Mouse (Mus musculus) neural tube, embryonic 12.5 days (tissue): ENCODE measurements at regions not wholly inside any gene's neighbourhood (a gene's known extent, or its start where the extent isn't known, plus 50 kb on each side); places are given as distances from the start of the nearest gene placed in this dataset.

Experiments used
- ATAC-seq: fragments of 200-750 bp; cut with Nextera tagmentation; 2 replicates; pipeline ENCODE4 v1.8.0; 2017; ENCODE audit warnings: low read depth, mild to moderate bottlenecking, moderate TSS enrichment, moderate library complexity; ENCODE audit not compliant: low FRiP score
- H3K27ac ChIP-seq: fragments of 300-500 bp; sonication (generic); 2 replicates; pipeline ENCODE4 v1.5.1; 2016
- H3K27me3 ChIP-seq: fragments of 300-500 bp; sonication (generic); replicated peaks from 2 replicates; pipeline ENCODE4 v1.6.1; 2016; ENCODE audit warnings: mild to moderate bottlenecking
- H3K36me3 ChIP-seq: fragments of 300-500 bp; sonication (generic); 2 replicates; pipeline ENCODE4 v1.6.1; 2016; ENCODE audit warnings: mild to moderate bottlenecking
- H3K4me1 ChIP-seq: fragments of 300-500 bp; sonication (generic); 2 replicates; pipeline ENCODE4 v1.6.1; 2016
- H3K4me2 ChIP-seq: fragments of 300-500 bp; sonication (generic); replicated peaks from 2 replicates; pipeline ENCODE4 v1.6.1; 2016; ENCODE audit warnings: mild to moderate bottlenecking
- H3K4me3 ChIP-seq: fragments of 300-500 bp; sonication (generic); 2 replicates; pipeline ENCODE4 v1.5.1; 2016
- H3K9ac ChIP-seq: fragments of 300-500 bp; sonication (generic); 2 replicates; pipeline ENCODE4 v1.6.1; 2016; ENCODE audit warnings: mild to moderate bottlenecking
- H3K9me3 ChIP-seq: fragments of 300-500 bp; sonication (generic); 2 replicates; pipeline ENCODE4 v1.6.1; 2016; ENCODE audit warnings: mild to moderate bottlenecking
- WGBS: fragments of 180-500 bp; shearing (Covaris S2); methylation state at CpG from one replicate; pipeline ENCODE4 v1.1.7; 2016; 5-methylcytosine and 5-hydroxymethylcytosine counted together

GRCm38 (mm10) chr10:120564859-120565258 lies 88.6 kb upstream of the Hmga2 start:
- H3K4me2 ChIP-seq: peak overlapping the region; percentile 45
- 34% methylated on average over 14 of the region's 14 CpGs for WGBS
- ATAC-seq: no peak
- no peaks in the 10 kb centered on the region for H3K36me3 ChIP-seq
- H3K9me3 ChIP-seq: no peaks in the 10 kb centered on the region
- H3K4me3 ChIP-seq: no peak overlapping the region
- H3K4me1 ChIP-seq: peaks cover 8% of the 10 kb centered on the region
- H3K27me3 ChIP-seq: no peaks in the 10 kb centered on the region
- H3K9ac ChIP-seq: no peak overlapping the region
- H3K27ac ChIP-seq: no peak overlapping the region

- Histone ChIP-seq H3K9ac (no peak overlapping the region), H3K4me2 (no peak overlapping the region), H3K36me3 (no peaks in the 10 kb centered on the region), H3K4me3 (no peak overlapping the region), H3K27me3 (no peaks in the 10 kb centered on the region), H3K9me3 (no peaks in the 10 kb centered on the region), H3K4me1 (peaks cover 8% of the 10 kb centered on the region), H3K27ac (no peak overlapping the region)
- 32% methylated on average over 10 of the region's 10 CpGs for WGBS
- ATAC-seq: no peak
These were observed 87.7 kb upstream of the Hmga2 start for GRCm38 (mm10) chr10:120563926-120564325.

- H3K9ac ChIP-seq: no peak overlapping the region
- H3K36me3 ChIP-seq: no peaks in the 10 kb centered on the region
- no peak for ATAC-seq
- peaks cover 8% of the 10 kb centered on the region for H3K4me1 ChIP-seq
- H3K4me2 ChIP-seq: no peak overlapping the region
- WGBS: 93% methylated on average over 5 of the region's 5 CpGs
- H3K27me3 ChIP-seq: no peaks in the 10 kb centered on the region
- no peaks in the 10 kb centered on the region for H3K9me3 ChIP-seq
- H3K4me3 ChIP-seq: no peak overlapping the region
- no peak overlapping the region for H3K27ac ChIP-seq
These were observed 85.6 kb upstream of the Hmga2 start for GRCm38 (mm10) chr10:120561821-120562220.

GRCm38 (mm10) chr10:120557850-120558447 lies 81.7 kb upstream of the Hmga2 start:
- H3K9ac ChIP-seq: no peak overlapping the region
- peaks cover 4% of the 10 kb centered on the region; the same call in 1 of the 2 replicates for H3K4me1 ChIP-seq
- no peaks in the 10 kb centered on the region for H3K27me3 ChIP-seq
- no peak overlapping the region for H3K27ac ChIP-seq
- H3K9me3 ChIP-seq: no peaks in the 10 kb centered on the region
- no peak for ATAC-seq
- 64% methylated on average over 10 of the region's 10 CpGs for WGBS
- no peak overlapping the region for H3K4me3 ChIP-seq
- no peaks in the 10 kb centered on the region for H3K36me3 ChIP-seq
- no peak overlapping the region for H3K4me2 ChIP-seq

- 91% methylated on average over 9 of the region's 9 CpGs for WGBS
- Histone ChIP-seq H3K36me3 (no peaks in the 10 kb centered on the region), H3K27ac (no peak overlapping the region), H3K4me1 (peaks cover 15% of the 10 kb centered on the region; the same call in 1 of the 2 replicates), H3K4me3 (no peak overlapping the region), H3K9ac (no peak overlapping the region), H3K9me3 (no peaks in the 10 kb centered on the region), H3K4me2 (no peak overlapping the region), H3K27me3 (no peaks in the 10 kb centered on the region)
- no peak for ATAC-seq
These were observed 79.8 kb upstream of the Hmga2 start for GRCm38 (mm10) chr10:120556116-120556515.

- under 1% methylated on average over 16 of the region's 16 CpGs for WGBS
- no peaks in the 10 kb centered on the region for H3K36me3 ChIP-seq
- no peak overlapping the region for H3K27ac ChIP-seq
- peak; percentile 80 for ATAC-seq
- H3K4me2 ChIP-seq: peak overlapping the region; percentile 86
- H3K9me3 ChIP-seq: no peaks in the 10 kb centered on the region
- peaks cover 15% of the 10 kb centered on the region; the same call in 1 of the 2 replicates for H3K4me1 ChIP-seq
- H3K4me3 ChIP-seq: peak overlapping the region; percentile 39
- peak overlapping the region; percentile 46 for H3K9ac ChIP-seq
- no peaks in the 10 kb centered on the region for H3K27me3 ChIP-seq
These were observed 76.8 kb upstream of the Hmga2 start for GRCm38 (mm10) chr10:120553097-120553453.

- peak overlapping the region; percentile 86 for H3K4me2 ChIP-seq
- H3K36me3 ChIP-seq: no peaks in the 10 kb centered on the region
- peak overlapping the region; percentile 39 for H3K4me3 ChIP-seq
- peaks cover 15% of the 10 kb centered on the region; the same call in 1 of the 2 replicates for H3K4me1 ChIP-seq
- H3K27me3 ChIP-seq: no peaks in the 10 kb centered on the region
- WGBS: under 1% methylated on average over 56 of the region's 56 CpGs
- peak; percentile 84 for ATAC-seq
- H3K9ac ChIP-seq: peak overlapping the region; percentile 46
- H3K27ac ChIP-seq: no peak overlapping the region
- no peaks in the 10 kb centered on the region for H3K9me3 ChIP-seq
These were observed 76.2 kb upstream of the Hmga2 start for GRCm38 (mm10) chr10:120552341-120553096.

GRCm38 (mm10) chr10:120551851-120552281 lies 75.6 kb upstream of the Hmga2 start:
- peaks cover 15% of the 10 kb centered on the region; the same call in 1 of the 2 replicates for H3K4me1 ChIP-seq
- peak overlapping the region; percentile 39; the same call in 1 of the 2 replicates for H3K4me3 ChIP-seq
- H3K27me3 ChIP-seq: no peaks in the 10 kb centered on the region
- no peak overlapping the region for H3K27ac ChIP-seq
- peak overlapping the region; percentile 86 for H3K4me2 ChIP-seq
- H3K9ac ChIP-seq: no peak overlapping the region
- H3K9me3 ChIP-seq: no peaks in the 10 kb centered on the region
- under 1% methylated on average over 18 of the region's 18 CpGs for WGBS
- no peaks in the 10 kb centered on the region for H3K36me3 ChIP-seq
- ATAC-seq: peak; percentile 49; the same call in 1 of the 2 replicates

GRCm38 (mm10) chr10:120547164-120547563 lies 70.9 kb upstream of the Hmga2 start:
- no peaks in the 10 kb centered on the region for H3K36me3 ChIP-seq
- WGBS: 92% methylated on average over 11 of the region's 11 CpGs
- H3K9me3 ChIP-seq: no peaks in the 10 kb centered on the region
- H3K27ac ChIP-seq: no peak overlapping the region
- H3K4me1 ChIP-seq: 0 out of 2 replicates have a peak, but pooled peaks cover 8% of the 10 kb centered on the region
- no peak for ATAC-seq
- no peak overlapping the region for H3K4me2 ChIP-seq
- H3K27me3 ChIP-seq: no peaks in the 10 kb centered on the region
- no peak overlapping the region for H3K9ac ChIP-seq
- no peak overlapping the region for H3K4me3 ChIP-seq

- no peak overlapping the region for H3K27ac ChIP-seq
- 90% methylated on average over 7 of the region's 7 CpGs for WGBS
- no peak for ATAC-seq
These were observed 65.3 kb upstream of the Hmga2 start for GRCm38 (mm10) chr10:120541618-120542017.

GRCm38 (mm10) chr10:120538561-120538960 lies 62.3 kb upstream of the Hmga2 start:
- ATAC-seq: no peak
- H3K4me2 ChIP-seq: no peak overlapping the region
- H3K27me3 ChIP-seq: no peaks in the 10 kb centered on the region
- H3K4me1 ChIP-seq: no peaks in the 10 kb centered on the region
- no peaks in the 10 kb centered on the region for H3K36me3 ChIP-seq
- 80% methylated on average over 7 of the region's 7 CpGs for WGBS
- H3K27ac ChIP-seq: no peak overlapping the region
- H3K9me3 ChIP-seq: no peaks in the 10 kb centered on the region
- no peak overlapping the region for H3K9ac ChIP-seq
- no peak overlapping the region for H3K4me3 ChIP-seq

More at GRCm38 (mm10) chr10:120541618-120542017, 65.3 kb upstream of the Hmga2 start:
- H3K4me2 ChIP-seq: no peak overlapping the region
- H3K27me3 ChIP-seq: no peaks in the 10 kb centered on the region
- no peak overlapping the region for H3K9ac ChIP-seq
- H3K36me3 ChIP-seq: no peaks in the 10 kb centered on the region
- H3K4me3 ChIP-seq: no peak overlapping the region
- no peaks in the 10 kb centered on the region for H3K9me3 ChIP-seq
- H3K4me1 ChIP-seq: no peaks in the 10 kb centered on the region

- Histone ChIP-seq H3K9me3 (no peaks in the 10 kb centered on the region), H3K4me1 (no peaks in the 10 kb centered on the region), H3K4me3 (no peak overlapping the region), H3K36me3 (no peaks in the 10 kb centered on the region), H3K4me2 (no peak overlapping the region), H3K27ac (no peak overlapping the region), H3K9ac (no peak overlapping the region), H3K27me3 (no peaks in the 10 kb centered on the region)
- ATAC-seq: no peak
- 86% methylated on average over 5 of the region's 5 CpGs for WGBS
These were observed 52.1 kb upstream of the Hmga2 start for GRCm38 (mm10) chr10:120528406-120528805.
